Mouse (Mus musculus) adipocyte (in vitro differentiated cells): Measurements from ENCODE around the gene Capn2.

Experiments used
- DNase-seq: peaks from one replicate; pipeline ENCODE4 v3.0.0-alpha.2; 2016; ENCODE audit warnings: low spot score

Capn2 gene

GRCm38 (mm10) chr1:182501815-182502405 is 15.5 kb downstream of the Capn2 start:
- no peak for DNase-seq

- DNase-seq, result no peak
Observed at GRCm38 (mm10) chr1:182500843-182501242, 16.6 kb downstream of the Capn2 start.

- DNase-seq, result no peak
Observed at GRCm38 (mm10) chr1:182500224-182500623, 17.2 kb downstream of the Capn2 start.

- DNase-seq, result peak; percentile 48
Observed at GRCm38 (mm10) chr1:182499443-182500089, 17.8 kb downstream of the Capn2 start.

- no peak for DNase-seq
Observed at GRCm38 (mm10) chr1:182497736-182498135, 19.7 kb downstream of the Capn2 start.

- no peak for DNase-seq
Observed at GRCm38 (mm10) chr1:182496685-182497084, 20.7 kb downstream of the Capn2 start.

GRCm38 (mm10) chr1:182494285-182495145 is 22.9 kb downstream of the Capn2 start:
- no peak for DNase-seq

- no peak for DNase-seq
Observed at GRCm38 (mm10) chr1:182491839-182492238, 25.6 kb downstream of the Capn2 start.

GRCm38 (mm10) chr1:182490568-182490967 is 26.8 kb downstream of the Capn2 start:
- DNase-seq, result no peak

GRCm38 (mm10) chr1:182489803-182490452 is 27.5 kb downstream of the Capn2 start:
- DNase-seq, result peak; percentile 96

GRCm38 (mm10) chr1:182488503-182488902 is 28.9 kb downstream of the Capn2 start:
- DNase-seq, result no peak

- DNase-seq, result peak; percentile 44
Observed at GRCm38 (mm10) chr1:182483910-182484274, 33.5 kb downstream of the Capn2 start.

- DNase-seq, result no peak
Observed at GRCm38 (mm10) chr1:182482991-182483909, 34.2 kb downstream of the Capn2 start.

GRCm38 (mm10) chr1:182481646-182482295 is 35.6 kb downstream of the Capn2 start:
- DNase-seq, result no peak

- no peak for DNase-seq
Observed at GRCm38 (mm10) chr1:182481138-182481537, 36.3 kb downstream of the Capn2 start.

- DNase-seq, result no peak
Observed at GRCm38 (mm10) chr1:182478935-182479334, 38.5 kb downstream of the Capn2 start.

- DNase-seq, result no peak
Observed at GRCm38 (mm10) chr1:182475005-182475796, 42.2 kb downstream of the Capn2 start.

GRCm38 (mm10) chr1:182465978-182466377 is 51.4 kb downstream of the Capn2 start:
- peak; percentile 41 for DNase-seq

GRCm38 (mm10) chr1:182465309-182465708 is 52.1 kb downstream of the Capn2 start:
- no peak for DNase-seq

GRCm38 (mm10) chr1:182461813-182462212 is 55.6 kb downstream of the Capn2 start:
- DNase-seq, result peak; percentile 45
